Mouse (Mus musculus) retina, postnatal 1 day (tissue): ENCODE results near the gene Ripk1.

ENCODE experiments used
- DNase-seq: peaks from one replicate; pipeline ENCODE4 v3.0.0-alpha.2; 2012

Gene Ripk1

GRCm38 (mm10) chr13:34078500-34079280 is 76.5 kb downstream of the Ripk1 start:
- no peak for DNase-seq

- DNase-seq: no peak
Observed at GRCm38 (mm10) chr13:34079801-34080200, 77.6 kb downstream of the Ripk1 start.

- DNase-seq: no peak
Observed at GRCm38 (mm10) chr13:34081926-34082325, 79.8 kb downstream of the Ripk1 start.

GRCm38 (mm10) chr13:34084026-34084750 is 82.0 kb downstream of the Ripk1 start:
- no peak for DNase-seq
